Mouse (Mus musculus) C2C12 (cell line): ENCODE results near the gene Grcc10. TPM values are rescaled to one million over a fixed set of nuclear protein-coding genes. Genes with fewer than 3 reads are reported as not detected.

Experiments used
- H3K27me3 ChIP-seq: one replicate; pipeline ENCODE4 v1.6.1; 2011; ENCODE audit not compliant: control insufficient read depth, insufficient read depth, insufficient read length
- H3K36me3 ChIP-seq: one replicate; pipeline ENCODE4 v1.6.1; 2011; ENCODE audit not compliant: control insufficient read depth, insufficient read depth
- H3K4me3 ChIP-seq: one replicate; pipeline ENCODE4 v1.5.1; 2011; ENCODE audit warnings: mild to moderate bottlenecking, control low read depth; ENCODE audit not compliant: poor library complexity, insufficient read depth, severe bottlenecking
- H3K79me2 ChIP-seq: one replicate; pipeline ENCODE4 v1.6.1; 2011; ENCODE audit not compliant: control insufficient read depth, insufficient read depth
- H3K79me3 ChIP-seq: one replicate; pipeline ENCODE4 v1.6.1; 2011; ENCODE audit warnings: low read depth, control low read depth
- H3ac ChIP-seq: one replicate; pipeline ENCODE3; 2011; ENCODE audit warnings: low read depth; ENCODE audit not compliant: control insufficient read depth, insufficient read length
- CEBPB ChIP-seq: IDR thresholded peaks from one replicate; pipeline ENCODE4 v1.6.1; 2011; ENCODE audit warnings: low read depth, mild to moderate bottlenecking, control low read depth, moderate library complexity
- CTCF ChIP-seq: IDR thresholded peaks from one replicate; pipeline ENCODE4 v1.5.1; 2011; ENCODE audit not compliant: control insufficient read depth, insufficient read depth, insufficient read length
- FOSL1 ChIP-seq: IDR thresholded peaks from one replicate; pipeline ENCODE4 v1.8.0; 2011; ENCODE audit warnings: mild to moderate bottlenecking, low read length; ENCODE audit not compliant: poor library complexity, insufficient read depth, severe bottlenecking
- MAX ChIP-seq: IDR thresholded peaks from one replicate; pipeline ENCODE4 v1.6.1; 2011; ENCODE audit warnings: mild to moderate bottlenecking, control low read depth
- MYOD1 ChIP-seq: IDR thresholded peaks from one replicate; pipeline ENCODE4 v1.6.1; 2011; ENCODE audit warnings: low read depth; ENCODE audit not compliant: control insufficient read depth, insufficient read length
- MYOG ChIP-seq: IDR thresholded peaks from one replicate; pipeline ENCODE4 v1.6.1; 2011; ENCODE audit not compliant: control insufficient read depth, insufficient read length; ENCODE audit errors: extremely low read depth
- USF1 ChIP-seq: IDR thresholded peaks from one replicate; pipeline ENCODE4 v1.6.1; 2011; ENCODE audit warnings: low read depth, mild to moderate bottlenecking, control low read depth, moderate library complexity
- polyA plus RNA-seq: library from polyadenylated mRNA; unstranded; fragments of >200 nt; fragmentation: generic; extraction: Trizol; gene quantifications from one replicate; pipeline ENCODE4 v1.2.1, GENCODE M21; 2012; ENCODE audit warnings: missing spikeins

Grcc10 gene
- polyA plus RNA-seq, 1 experiment = 294 TPM

GRCm38 (mm10) chr6:124782436-124782835 lies 41.3 kb upstream of the Grcc10 start:
- TF ChIP-seq CTCF = no peak
- TF ChIP-seq MYOG = no peak
- no peak for TF ChIP-seq USF1
- no peak for TF ChIP-seq CEBPB
- TF ChIP-seq FOSL1 = no peak
- no peak for TF ChIP-seq MYOD1
- Histone ChIP-seq H3K79me2 (no peaks in the 10 kb centered on the region), H3K4me3 (no peak overlapping the region), H3ac (no peak overlapping the region), H3K27me3 (no peaks in the 10 kb centered on the region), H3K79me3 (no peaks in the 10 kb centered on the region), H3K36me3 (no peaks in the 10 kb centered on the region)

- Histone ChIP-seq H3K36me3 (no peaks in the 10 kb centered on the region), H3K4me3 (no peak overlapping the region), H3K79me3 (no peaks in the 10 kb centered on the region), H3K27me3 (no peaks in the 10 kb centered on the region), H3K79me2 (no peaks in the 10 kb centered on the region), H3ac (no peak overlapping the region)
- TF ChIP-seq MAX (no peak), CTCF (no peak), USF1 (no peak), FOSL1 (no peak), MYOG (no peak), CEBPB (no peak), MYOD1 (no peak)
Observed at GRCm38 (mm10) chr6:124780917-124781316, 39.7 kb upstream of the Grcc10 start.

- Histone ChIP-seq H3K27me3 (no peaks in the 10 kb centered on the region), H3K79me2 (no peaks in the 10 kb centered on the region), H3K4me3 (no peak overlapping the region), H3K79me3 (no peaks in the 10 kb centered on the region), H3ac (no peak overlapping the region), H3K36me3 (no peaks in the 10 kb centered on the region)
- TF ChIP-seq MAX (no peak), CTCF (no peak), MYOG (no peak), CEBPB (no peak), FOSL1 (no peak), MYOD1 (no peak), USF1 (no peak)
Observed at GRCm38 (mm10) chr6:124779984-124780416, 38.8 kb upstream of the Grcc10 start.

- TF ChIP-seq MAX = no peak
- TF ChIP-seq MYOG = no peak
- TF ChIP-seq USF1 = no peak
- TF ChIP-seq CEBPB = no peak
- no peak for TF ChIP-seq MYOD1
- no peak for TF ChIP-seq FOSL1
- TF ChIP-seq CTCF = no peak
- no peaks in the 10 kb centered on the region for H3K36me3 ChIP-seq
- H3K79me2 ChIP-seq = no peaks in the 10 kb centered on the region
- no peaks in the 10 kb centered on the region for H3K79me3 ChIP-seq
- H3K27me3 ChIP-seq = no peaks in the 10 kb centered on the region
- H3ac ChIP-seq = no peak within 1 kb of the TSS
- no peak within 1 kb of the TSS for H3K4me3 ChIP-seq
Observed at GRCm38 (mm10) chr6:124779222-124779983, 38.2 kb upstream of the Grcc10 start, which contains the start of gene Lrrc23. Gene Lrrc23, minus strand, starts transcription at chr6:124779727.

GRCm38 (mm10) chr6:124770511-124770910 lies 29.3 kb upstream of the Grcc10 start:
- H3K4me3 ChIP-seq = no peak overlapping the region
- no peak for TF ChIP-seq FOSL1
- TF ChIP-seq MYOD1 = no peak
- TF ChIP-seq CTCF = no peak
- TF ChIP-seq CEBPB = no peak
- no peak for TF ChIP-seq USF1
- no peak for TF ChIP-seq MAX
- no peak overlapping the region for H3ac ChIP-seq
- H3K79me3 ChIP-seq = no peaks in the 10 kb centered on the region
- no peaks in the 10 kb centered on the region for H3K79me2 ChIP-seq
- no peaks in the 10 kb centered on the region for H3K27me3 ChIP-seq
- no peaks in the 10 kb centered on the region for H3K36me3 ChIP-seq

GRCm38 (mm10) chr6:124770013-124770412 lies 28.8 kb upstream of the Grcc10 start:
- no peaks in the 10 kb centered on the region for H3K36me3 ChIP-seq
- H3ac ChIP-seq = no peak overlapping the region
- no peak overlapping the region for H3K4me3 ChIP-seq
- H3K27me3 ChIP-seq = no peaks in the 10 kb centered on the region
- H3K79me2 ChIP-seq = no peaks in the 10 kb centered on the region
- TF ChIP-seq CTCF = no peak
- TF ChIP-seq USF1 = no peak
- TF ChIP-seq MYOG = no peak
- no peak for TF ChIP-seq FOSL1
- TF ChIP-seq MYOD1 = no peak
- TF ChIP-seq CEBPB = no peak
- no peak for TF ChIP-seq MAX
- H3K79me3 ChIP-seq = no peaks in the 10 kb centered on the region
